Mouse (Mus musculus) forebrain, embryonic 11.5 days (tissue): Measurements from ENCODE around the gene Amhr2. TPM values are rescaled to one million over a fixed set of nuclear protein-coding genes. Genes with fewer than 3 reads are reported as not detected.

Experiments used
- ATAC-seq: fragments of 200-750 bp; cut with Nextera tagmentation; replicated peaks from 2 replicates; pipeline ENCODE4 v1.8.0; 2017; ENCODE audit warnings: moderate TSS enrichment; ENCODE audit not compliant: low FRiP score
- DNase-seq: peaks from one replicate; pipeline ENCODE4 v3.0.0-alpha.2; 2017; ENCODE audit warnings: low spot score
- H3K27ac ChIP-seq: fragments of 300-500 bp; sonication (generic); 2 replicates; pipeline ENCODE4 v1.5.1; 2014; ENCODE audit warnings: low read depth, low read length
- H3K27me3 ChIP-seq: fragments of 300-500 bp; sonication (generic); 2 replicates; pipeline ENCODE4 v1.6.1; 2014; ENCODE audit warnings: mild to moderate bottlenecking, low read length, mixed read lengths; ENCODE audit not compliant: control insufficient read depth, insufficient read depth
- H3K36me3 ChIP-seq: fragments of 300-500 bp; sonication (generic); 2 replicates; pipeline ENCODE4 v1.6.1; 2014; ENCODE audit warnings: mild to moderate bottlenecking, low read length, moderate library complexity, mixed read lengths; ENCODE audit not compliant: control insufficient read depth, insufficient read depth
- H3K4me1 ChIP-seq: fragments of 300-500 bp; sonication (generic); replicated peaks from 2 replicates; pipeline ENCODE4 v1.6.1; 2014; ENCODE audit warnings: low read length, mixed read lengths; ENCODE audit not compliant: control insufficient read depth, insufficient read depth
- H3K4me2 ChIP-seq: fragments of 300-500 bp; sonication (generic); 2 replicates; pipeline ENCODE4 v1.6.1; 2014; ENCODE audit warnings: low read depth, mild to moderate bottlenecking, low read length, moderate library complexity, mixed read lengths; ENCODE audit not compliant: severe bottlenecking
- H3K4me3 ChIP-seq: fragments of 300-500 bp; sonication (generic); 2 replicates; pipeline ENCODE4 v1.5.1; 2014; ENCODE audit warnings: low read depth, low read length
- H3K9ac ChIP-seq: fragments of 300-500 bp; sonication (generic); 2 replicates; pipeline ENCODE4 v1.6.1; 2014; ENCODE audit warnings: low read length
- H3K9me3 ChIP-seq: fragments of 300-500 bp; sonication (generic); 2 replicates; pipeline ENCODE4 v1.6.1; 2016; ENCODE audit warnings: low read length, mixed read lengths; ENCODE audit not compliant: control insufficient read depth
- WGBS: fragments of 180-500 bp; shearing (Covaris S2); extraction: QIAGEN DNeasy Blood & Tissue Kit; methylation state at CpG from one replicate; pipeline ENCODE4 v1.1.7; 2014; 5-methylcytosine and 5-hydroxymethylcytosine counted together
- polyA plus RNA-seq: library from polyadenylated mRNA; unstranded; fragments of >200 nt; fragmentation: Nextera tagmentation; extraction: Ambion mirVana; gene quantifications from 2 replicates; pipeline ENCODE4 v1.2.1, GENCODE M21; 2014

Amhr2 gene
- polyA plus RNA-seq = 1.0 TPM in 1 of 2 replicates, not detected in the other

- Histone ChIP-seq H3K4me2 (no peak within 1 kb of the TSS), H3K27ac (no peak within 1 kb of the TSS), H3K4me3 (no peak within 1 kb of the TSS), H3K9me3 (no peaks in the 10 kb centered on the region), H3K36me3 (no peaks in the 10 kb centered on the region), H3K27me3 (no peaks in the 10 kb centered on the region), H3K9ac (no peak within 1 kb of the TSS), H3K4me1 (no peaks in the 10 kb centered on the region)
- DNase-seq (no peak), ATAC-seq (no peak)
- WGBS = 69% methylated on average over 8 of the region's 8 CpGs
Measured at GRCm38 (mm10) chr15:102445146-102445545, at the start of gene Amhr2. TSS of gene Amhr2 (plus strand) at chr15:102445367.

GRCm38 (mm10) chr15:102398629-102399028 is 46.5 kb upstream of the Amhr2 start:
- Histone ChIP-seq H3K9ac (no peak overlapping the region), H3K4me3 (no peak overlapping the region), H3K27ac (no peak overlapping the region), H3K4me2 (no peak overlapping the region; the same call in 1 of the 2 replicates), H3K36me3 (no peaks in the 10 kb centered on the region), H3K27me3 (no peaks in the 10 kb centered on the region), H3K9me3 (no peaks in the 10 kb centered on the region), H3K4me1 (peaks cover 2% of the 10 kb centered on the region)
- DNase-seq = no peak
- 24% methylated on average over 5 of the region's 5 CpGs for WGBS
- ATAC-seq = no peak

GRCm38 (mm10) chr15:102399229-102400221 is 45.6 kb upstream of the Amhr2 start:
- Histone ChIP-seq H3K4me2 (peak overlapping the region; percentile 80), H3K4me1 (peaks cover 2% of the 10 kb centered on the region), H3K36me3 (no peaks in the 10 kb centered on the region), H3K9me3 (no peaks in the 10 kb centered on the region), H3K4me3 (peak overlapping the region; percentile 37), H3K27me3 (no peaks in the 10 kb centered on the region), H3K27ac (no peak overlapping the region), H3K9ac (peak overlapping the region; percentile 69)
- ATAC-seq (peak; percentile 69), DNase-seq (peak; percentile 82)
- WGBS = 3% methylated on average over 34 of the region's 34 CpGs

GRCm38 (mm10) chr15:102400476-102401045 is 44.6 kb upstream of the Amhr2 start:
- no peak overlapping the region for H3K27ac ChIP-seq
- no peak for DNase-seq

DNA sequence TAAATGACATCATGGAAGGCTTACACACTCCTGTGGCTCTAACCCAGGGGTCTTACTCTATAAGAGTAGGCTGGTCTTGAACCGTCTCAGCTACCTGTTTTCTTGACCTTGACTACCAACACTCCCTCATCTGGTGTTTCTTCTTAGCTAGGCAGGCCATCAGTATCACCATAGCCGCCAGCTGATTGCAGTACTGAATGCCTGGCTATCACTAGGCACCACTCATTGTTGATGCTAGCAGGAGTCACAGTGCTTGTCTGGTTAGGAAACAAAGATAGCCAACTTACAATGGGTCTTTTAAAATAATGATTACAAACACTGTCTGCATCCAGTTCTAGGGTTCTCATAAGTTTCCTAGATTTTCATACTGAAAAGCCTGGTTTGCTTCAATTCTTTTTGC is 43.9 kb upstream of the Amhr2 start:
- ATAC-seq (no peak), DNase-seq (no peak)
- Histone ChIP-seq H3K36me3 (no peaks in the 10 kb centered on the region), H3K4me1 (peaks cover 2% of the 10 kb centered on the region), H3K9me3 (no peaks in the 10 kb centered on the region), H3K9ac (no peak overlapping the region), H3K4me3 (no peak overlapping the region), H3K4me2 (no peak overlapping the region), H3K27ac (no peak overlapping the region), H3K27me3 (no peaks in the 10 kb centered on the region)
- 69% methylated on average over 2 of the region's 2 CpGs for WGBS

More at GRCm38 (mm10) chr15:102400476-102401045, 44.6 kb upstream of the Amhr2 start:
- Histone ChIP-seq H3K27me3 (no peaks in the 10 kb centered on the region), H3K4me2 (no peak overlapping the region), H3K4me3 (no peak overlapping the region), H3K36me3 (no peaks in the 10 kb centered on the region), H3K4me1 (peaks cover 2% of the 10 kb centered on the region), H3K9ac (no peak overlapping the region), H3K9me3 (no peaks in the 10 kb centered on the region)
- WGBS = 84% methylated on average over 10 of the region's 10 CpGs
- ATAC-seq = no peak

GRCm38 (mm10) chr15:102402210-102402609 is 43.0 kb upstream of the Amhr2 start:
- DNase-seq = no peak
- H3K27ac ChIP-seq = no peak overlapping the region
- H3K9ac ChIP-seq = no peak overlapping the region
- 96% methylated on average over 3 of the region's 3 CpGs for WGBS
- no peaks in the 10 kb centered on the region for H3K27me3 ChIP-seq
- H3K9me3 ChIP-seq = no peaks in the 10 kb centered on the region
- H3K4me3 ChIP-seq = no peak overlapping the region
- peaks cover 5% of the 10 kb centered on the region for H3K4me1 ChIP-seq
- H3K4me2 ChIP-seq = no peak overlapping the region
- ATAC-seq = no peak
- H3K36me3 ChIP-seq = no peaks in the 10 kb centered on the region

DNA sequence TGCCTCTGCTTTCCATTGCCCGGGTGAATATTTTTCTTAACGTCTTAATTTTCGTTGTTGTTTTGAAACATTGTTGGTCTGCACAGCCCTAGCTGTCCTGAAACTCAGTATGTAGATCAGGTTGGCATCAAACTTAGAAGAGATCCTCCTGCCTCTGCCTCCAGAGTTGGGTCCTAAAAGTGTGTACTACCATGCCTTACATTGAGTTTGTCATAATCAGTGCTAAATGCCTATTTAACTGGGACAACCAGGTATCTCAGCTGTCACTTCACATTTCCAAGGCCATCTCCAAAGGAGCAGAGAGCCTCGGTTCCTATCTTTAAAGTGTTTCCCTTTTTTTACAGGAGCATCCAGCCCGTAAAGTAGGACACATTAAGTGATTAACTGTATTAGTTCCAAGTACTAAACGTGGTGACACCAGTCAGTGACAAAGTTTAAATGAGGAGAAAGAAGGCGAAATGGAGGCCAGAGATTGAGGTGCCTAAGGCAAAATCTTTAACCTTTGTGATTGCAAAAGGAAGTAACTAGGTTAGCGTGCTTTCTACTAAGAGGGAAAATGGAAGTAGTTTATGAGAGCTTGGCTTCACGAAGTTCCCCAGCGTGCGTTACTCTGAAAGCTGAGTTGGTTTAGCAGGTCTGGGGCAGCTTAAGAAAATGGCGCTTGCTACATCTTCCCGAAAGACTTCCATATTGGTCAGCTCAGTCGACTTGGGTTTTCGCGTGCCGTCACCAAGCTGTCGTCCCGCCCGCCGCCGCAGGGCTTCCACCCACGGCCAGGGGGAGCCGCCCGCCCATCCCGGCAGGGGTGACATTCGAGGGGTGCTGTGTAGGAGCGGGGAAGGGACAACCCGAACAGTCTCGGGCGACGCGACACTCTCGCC is 40.3 kb upstream of the Amhr2 start:
- 17% methylated on average over 34 of the region's 34 CpGs for WGBS

More for the DNA sequence above, 40.3 kb upstream of the Amhr2 start:
- H3K9me3 ChIP-seq = no peaks in the 10 kb centered on the region
- no peak for DNase-seq
- H3K27ac ChIP-seq = peak overlapping the region; percentile 99
- H3K9ac ChIP-seq = peak overlapping the region; percentile 88
- H3K4me1 ChIP-seq = peaks cover 9% of the 10 kb centered on the region
- H3K4me2 ChIP-seq = peak overlapping the region; percentile 74
- no peak for ATAC-seq
- no peaks in the 10 kb centered on the region for H3K27me3 ChIP-seq
- H3K4me3 ChIP-seq = peak overlapping the region; percentile 50
- H3K36me3 ChIP-seq = peaks cover 19% of the 10 kb centered on the region
